Mouse (Mus musculus) heart, embryonic 13.5 days (tissue): ENCODE data around the gene Dusp14. TPM values are rescaled to one million over a fixed set of nuclear protein-coding genes. Genes with fewer than 3 reads are reported as not detected.

Experiments
- ATAC-seq: fragments of 200-750 bp; cut with Nextera tagmentation; 2 replicates; pipeline ENCODE4 v1.8.0; 2017; ENCODE audit warnings: moderate TSS enrichment; ENCODE audit not compliant: insufficient number of reproducible peaks, low FRiP score, low TSS enrichment; ENCODE audit errors: extremely low read depth
- H3K27ac ChIP-seq: fragments of 300-500 bp; sonication (generic); replicated peaks from 2 replicates; pipeline ENCODE4 v1.5.1; 2015; ENCODE audit warnings: moderate library complexity, mild to moderate bottlenecking, inconsistent platforms
- H3K27me3 ChIP-seq: fragments of 300-500 bp; sonication (generic); replicated peaks from 2 replicates; pipeline ENCODE4 v1.6.1; 2015; ENCODE audit warnings: mild to moderate bottlenecking, inconsistent platforms
- H3K36me3 ChIP-seq: fragments of 300-500 bp; sonication (generic); 2 replicates; pipeline ENCODE4 v1.6.1; 2015; ENCODE audit warnings: mild to moderate bottlenecking, inconsistent platforms
- H3K4me1 ChIP-seq: fragments of 300-500 bp; sonication (generic); 2 replicates; pipeline ENCODE4 v1.6.1; 2015; ENCODE audit warnings: inconsistent platforms
- H3K4me2 ChIP-seq: fragments of 300-500 bp; sonication (generic); 2 replicates; pipeline ENCODE4 v1.6.1; 2015; ENCODE audit warnings: inconsistent platforms, mild to moderate bottlenecking, moderate library complexity
- H3K4me3 ChIP-seq: fragments of 300-500 bp; sonication (generic); 2 replicates; pipeline ENCODE4 v1.5.1; 2015; ENCODE audit warnings: moderate library complexity, mild to moderate bottlenecking, inconsistent platforms
- H3K9ac ChIP-seq: fragments of 300-500 bp; sonication (generic); 2 replicates; pipeline ENCODE4 v1.6.1; 2015; ENCODE audit warnings: inconsistent platforms, mild to moderate bottlenecking, moderate library complexity
- H3K9me3 ChIP-seq: fragments of 300-500 bp; sonication (generic); 2 replicates; pipeline ENCODE4 v1.6.1; 2016; ENCODE audit warnings: inconsistent platforms
- WGBS: fragments of 180-500 bp; shearing (Covaris S2); methylation state at CpG from one replicate; pipeline ENCODE4 v1.1.7; 2015; ENCODE audit warnings: mixed read lengths; 5-methylcytosine and 5-hydroxymethylcytosine counted together
- polyA plus RNA-seq: library from polyadenylated mRNA; unstranded; fragments of >200 nt; fragmentation: Nextera tagmentation; extraction: Ambion mirVana; gene quantifications from 2 replicates; pipeline ENCODE4 v1.2.1, GENCODE M21; 2015

Dusp14 gene
- polyA plus RNA-seq, 1 experiment from 2014 or later = 5.1 TPM

DNA sequence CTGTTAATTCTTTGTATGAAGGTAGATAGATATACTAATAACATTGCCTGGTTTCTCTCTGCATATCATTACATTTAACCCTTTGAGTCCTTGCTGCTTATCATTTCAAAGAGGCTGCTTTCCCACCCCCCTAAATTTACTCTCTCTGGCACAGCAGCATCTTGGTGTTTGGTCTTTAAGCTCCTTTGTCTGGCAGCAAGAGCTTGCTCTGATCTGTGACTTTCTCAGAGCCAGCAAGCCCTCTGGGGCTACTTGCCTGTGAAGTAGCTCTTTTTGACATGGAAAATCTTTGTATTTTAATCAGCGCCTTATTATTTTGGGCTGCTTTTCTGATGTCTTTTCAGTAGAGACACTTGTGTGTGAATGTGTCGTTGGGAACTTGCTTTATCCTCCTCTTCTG, 57.5 kb downstream of the Dusp14 start:
- Histone ChIP-seq H3K4me3 (no peak overlapping the region), H3K27ac (no peak overlapping the region), H3K9me3 (no peaks in the 10 kb centered on the region), H3K9ac (no peak overlapping the region), H3K4me2 (no peak overlapping the region), H3K36me3 (peaks cover 43% of the 10 kb centered on the region), H3K4me1 (no peaks in the 10 kb centered on the region), H3K27me3 (no peaks in the 10 kb centered on the region; the same call in 1 of the 2 replicates)
- no peak for ATAC-seq
- 71% methylated on average over 2 of the region's 2 CpGs for WGBS

DNA sequence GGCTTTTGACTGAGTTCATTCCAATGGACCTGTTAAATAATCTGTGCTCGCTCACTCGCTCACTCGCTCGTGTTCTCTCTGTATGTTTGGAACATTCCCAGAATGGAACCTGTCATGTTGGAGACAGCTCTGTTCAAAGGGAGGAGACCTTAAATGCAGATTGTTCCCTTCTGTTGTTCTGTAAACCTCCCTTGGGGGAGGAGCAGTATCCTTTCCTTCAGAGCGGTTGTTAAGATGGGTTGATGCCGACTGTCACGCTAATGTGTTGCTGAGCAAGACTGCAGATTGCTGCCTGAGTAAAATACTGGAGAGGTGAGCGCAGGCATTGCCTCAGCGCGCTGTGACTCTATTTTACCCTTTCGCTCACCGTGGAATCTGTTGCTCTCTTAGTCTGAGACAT, 58.0 kb downstream of the Dusp14 start:
- ATAC-seq = no peak
- Histone ChIP-seq H3K27ac (no peak overlapping the region), H3K27me3 (no peaks in the 10 kb centered on the region; the same call in 1 of the 2 replicates), H3K36me3 (peaks cover 47% of the 10 kb centered on the region), H3K4me2 (no peak overlapping the region), H3K4me1 (no peaks in the 10 kb centered on the region), H3K9me3 (no peaks in the 10 kb centered on the region), H3K4me3 (no peak overlapping the region), H3K9ac (no peak overlapping the region)
- WGBS = 43% methylated on average over 12 of the region's 12 CpGs

DNA sequence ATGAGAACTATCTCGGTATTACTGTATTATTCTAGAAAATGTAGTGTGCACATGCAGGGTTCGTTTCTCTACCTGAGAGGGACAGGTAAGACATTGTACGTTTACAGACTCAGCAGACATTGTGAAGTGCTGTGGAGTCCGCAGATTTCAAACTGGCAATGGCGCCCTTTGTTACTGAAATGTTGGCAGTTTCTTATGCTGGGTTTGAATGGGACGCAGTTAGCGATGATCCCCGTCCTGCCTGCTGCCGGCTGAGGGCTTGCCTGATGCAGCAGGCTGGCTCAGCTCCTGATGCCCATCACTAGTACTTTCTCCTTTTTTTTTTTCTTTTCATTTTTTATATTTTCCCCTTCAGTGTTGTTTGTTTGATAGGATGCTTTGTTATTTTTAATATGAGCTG, 58.6 kb downstream of the Dusp14 start:
- H3K4me2 ChIP-seq = no peak overlapping the region
- H3K36me3 ChIP-seq = peaks cover 53% of the 10 kb centered on the region
- H3K27me3 ChIP-seq = no peaks in the 10 kb centered on the region; the same call in 1 of the 2 replicates
- no peak for ATAC-seq
- H3K9me3 ChIP-seq = no peaks in the 10 kb centered on the region
- no peak overlapping the region for H3K27ac ChIP-seq
- no peak overlapping the region for H3K4me3 ChIP-seq
- H3K4me1 ChIP-seq = no peaks in the 10 kb centered on the region
- WGBS = 83% methylated on average over 9 of the region's 9 CpGs
- H3K9ac ChIP-seq = no peak overlapping the region

DNA sequence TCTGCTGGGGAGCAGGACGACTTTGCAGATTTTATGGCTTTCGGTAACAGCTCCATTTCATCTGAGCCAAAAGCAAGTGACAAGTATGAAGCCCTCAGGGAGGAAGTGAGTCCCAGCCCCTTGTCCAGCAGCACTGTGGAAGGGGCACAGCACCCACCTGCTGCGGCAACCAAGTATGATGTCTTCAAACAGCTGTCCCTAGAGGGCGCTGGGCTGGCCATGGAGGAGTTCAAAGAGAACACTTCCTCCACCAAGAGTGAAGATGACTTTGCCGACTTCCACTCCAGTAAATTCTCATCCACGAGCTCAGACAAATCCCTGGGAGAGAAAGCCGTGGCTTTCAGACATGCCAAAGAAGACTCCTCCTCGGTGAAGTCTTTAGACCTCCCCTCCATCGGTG, 60.1 kb downstream of the Dusp14 start:
- 82% methylated on average over 9 of the region's 9 CpGs for WGBS
- Histone ChIP-seq H3K36me3 (peaks cover 66% of the 10 kb centered on the region), H3K27me3 (no peaks in the 10 kb centered on the region; the same call in 1 of the 2 replicates), H3K4me3 (no peak overlapping the region), H3K4me1 (no peaks in the 10 kb centered on the region), H3K27ac (no peak overlapping the region), H3K4me2 (no peak overlapping the region), H3K9ac (no peak overlapping the region), H3K9me3 (no peaks in the 10 kb centered on the region)
- no peak for ATAC-seq

DNA sequence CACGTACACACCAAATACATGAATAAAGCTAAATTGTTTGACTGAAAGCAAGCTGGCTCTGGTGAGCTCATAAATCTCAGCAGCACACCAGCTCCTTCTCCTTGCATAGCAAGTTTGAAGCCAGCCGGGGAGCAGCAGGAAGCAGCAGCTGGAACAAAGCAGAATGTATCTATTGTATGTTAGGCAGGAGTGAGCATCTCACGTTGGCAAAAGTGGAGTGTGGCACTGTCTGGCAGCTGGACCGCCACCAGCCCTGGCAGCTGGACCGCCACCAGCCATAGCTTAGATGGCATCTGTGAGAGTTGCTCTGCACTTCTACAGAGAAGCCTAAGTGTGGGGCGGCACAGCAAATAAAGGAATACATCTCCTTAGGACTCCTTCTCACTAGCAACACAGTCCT, 65.1 kb downstream of the Dusp14 start:
- no peak overlapping the region for H3K27ac ChIP-seq
- peaks cover 95% of the 10 kb centered on the region for H3K36me3 ChIP-seq
- H3K4me2 ChIP-seq = no peak overlapping the region
- H3K4me1 ChIP-seq = no peaks in the 10 kb centered on the region
- H3K9me3 ChIP-seq = no peaks in the 10 kb centered on the region
- 87% methylated on average over 6 of the region's 6 CpGs for WGBS
- H3K27me3 ChIP-seq = no peaks in the 10 kb centered on the region
- no peak overlapping the region for H3K9ac ChIP-seq
- H3K4me3 ChIP-seq = no peak overlapping the region
- no peak for ATAC-seq

DNA sequence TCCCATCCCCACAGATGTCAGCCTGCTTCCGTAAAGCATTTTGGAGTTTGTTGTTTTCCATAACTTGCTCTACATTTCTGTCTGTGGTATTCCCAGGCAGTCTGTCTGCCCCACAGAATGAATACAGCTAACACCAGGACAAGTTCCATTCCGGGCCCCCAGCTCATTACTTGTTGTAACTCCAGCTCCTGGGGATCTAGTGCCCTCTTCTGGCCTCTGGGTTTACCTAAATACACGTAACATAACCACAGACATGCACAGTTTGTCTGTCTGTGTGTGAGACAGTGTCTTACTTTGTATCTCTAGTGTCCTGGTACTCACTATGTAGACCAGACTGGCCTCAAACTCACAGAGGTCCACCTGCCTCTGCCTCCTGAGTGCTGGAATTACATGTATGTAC, 67.8 kb downstream of the Dusp14 start:
- H3K4me3 ChIP-seq = no peak overlapping the region
- H3K27ac ChIP-seq = no peak overlapping the region
- no peaks in the 10 kb centered on the region for H3K4me1 ChIP-seq
- H3K27me3 ChIP-seq = no peaks in the 10 kb centered on the region
- 86% methylated on average over 3 of the region's 3 CpGs for WGBS
- ATAC-seq = no peak
- H3K4me2 ChIP-seq = no peak overlapping the region
- peaks cover 96% of the 10 kb centered on the region for H3K36me3 ChIP-seq
- no peaks in the 10 kb centered on the region for H3K9me3 ChIP-seq
- no peak overlapping the region for H3K9ac ChIP-seq

DNA sequence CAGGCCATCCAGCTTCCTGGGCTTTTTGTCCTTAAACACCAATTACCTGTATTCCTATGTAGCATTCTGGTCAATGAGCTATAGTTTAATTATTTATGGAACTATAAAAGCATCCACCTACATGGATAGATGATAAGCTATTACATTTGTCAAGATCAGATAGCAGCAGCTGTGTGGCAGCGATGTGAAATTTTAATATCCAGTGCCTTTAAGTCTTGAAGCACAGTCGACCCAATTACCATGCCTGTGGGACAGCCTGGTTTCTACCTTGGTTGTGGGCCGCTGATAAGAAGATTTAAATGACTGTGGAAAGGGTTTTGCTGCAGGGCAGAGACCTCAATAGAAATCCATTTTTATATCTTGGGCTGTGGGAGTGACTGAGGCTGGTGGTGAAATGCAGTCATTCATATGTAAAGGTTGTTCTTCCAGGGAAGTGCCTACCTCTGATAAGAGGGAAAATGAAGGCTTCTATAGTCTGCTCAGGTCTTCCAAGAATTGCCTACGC, 69.6 kb downstream of the Dusp14 start:
- Histone ChIP-seq H3K4me1 (no peaks in the 10 kb centered on the region), H3K27me3 (no peaks in the 10 kb centered on the region), H3K9ac (no peak overlapping the region), H3K27ac (no peak overlapping the region), H3K36me3 (peaks cover 97% of the 10 kb centered on the region), H3K4me2 (no peak overlapping the region), H3K4me3 (no peak overlapping the region), H3K9me3 (no peaks in the 10 kb centered on the region)
- 86% methylated on average over 4 of the region's 4 CpGs for WGBS
- no peak for ATAC-seq

DNA sequence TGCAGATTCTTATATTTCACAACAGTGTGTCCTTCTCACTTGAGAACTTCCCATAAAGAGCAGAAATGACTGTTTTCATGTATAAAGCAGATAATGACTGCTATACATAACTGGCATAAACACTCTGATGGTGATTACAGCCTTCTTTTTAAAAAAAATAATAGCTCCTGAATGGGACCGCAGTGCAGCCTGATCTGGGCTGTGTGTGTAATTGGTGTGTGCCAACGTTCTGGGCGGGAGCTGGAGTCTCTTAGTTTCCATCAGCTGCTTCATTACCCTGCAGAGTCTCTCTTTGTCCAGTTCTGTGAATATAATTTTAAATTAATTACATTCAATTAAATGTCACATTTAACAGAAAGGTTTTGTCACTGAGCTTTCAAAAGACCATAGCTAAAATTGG, 70.1 kb downstream of the Dusp14 start:
- Histone ChIP-seq H3K27me3 (no peaks in the 10 kb centered on the region), H3K27ac (no peak overlapping the region), H3K9me3 (no peaks in the 10 kb centered on the region), H3K4me3 (no peak overlapping the region), H3K4me2 (no peak overlapping the region), H3K36me3 (peaks cover 97% of the 10 kb centered on the region), H3K4me1 (no peaks in the 10 kb centered on the region), H3K9ac (no peak overlapping the region)
- 87% methylated on average over 3 of the region's 3 CpGs for WGBS
- no peak for ATAC-seq

Other genes with a start within 250 kb of the Dusp14 start
- gene Hnf1b, start 219.2 kb downstream of the Dusp14 start, polyA plus RNA-seq = 0.31 and 1.1 TPM in 2 replicates
- gene Ddx52, start 127.2 kb downstream of the Dusp14 start, polyA plus RNA-seq = 19.2 and 20.6 TPM in 2 replicates
- 7.5 and 9.2 TPM in 2 replicates for gene Synrg, start 104.8 kb downstream of the Dusp14 start, polyA plus RNA-seq
- gene Tada2a, start 60.3 kb upstream of the Dusp14 start, polyA plus RNA-seq = 19.9 and 20.4 TPM in 2 replicates
- gene Acaca, start 60.4 kb upstream of the Dusp14 start, polyA plus RNA-seq = 6.6 and 6.7 TPM in 2 replicates
- gene Gm11437, start 98.2 kb upstream of the Dusp14 start, polyA plus RNA-seq = not detected in 2 replicates